Mouse (Mus musculus): Measurements from ENCODE around the gene Dcaf7.

- TF ChIP-seq CTCF (IDR thresholded peaks at IDR 0.05; ENCODE audit: extremely low read depth, insufficient read depth, low read length), result no peak
- no peak for TF ChIP-seq POLR2A (IDR thresholded peaks at IDR 0.05; ENCODE audit: extremely low read depth, insufficient read depth, low read length)
Observed at GRCm38 (mm10) chr11:106016440-106016839, 20.2 kb upstream of the Dcaf7 start.

All from cortical plate, adult 2 months (tissue).